Mouse (Mus musculus): Measurements from ENCODE around the gene Thbs3.

DNA sequence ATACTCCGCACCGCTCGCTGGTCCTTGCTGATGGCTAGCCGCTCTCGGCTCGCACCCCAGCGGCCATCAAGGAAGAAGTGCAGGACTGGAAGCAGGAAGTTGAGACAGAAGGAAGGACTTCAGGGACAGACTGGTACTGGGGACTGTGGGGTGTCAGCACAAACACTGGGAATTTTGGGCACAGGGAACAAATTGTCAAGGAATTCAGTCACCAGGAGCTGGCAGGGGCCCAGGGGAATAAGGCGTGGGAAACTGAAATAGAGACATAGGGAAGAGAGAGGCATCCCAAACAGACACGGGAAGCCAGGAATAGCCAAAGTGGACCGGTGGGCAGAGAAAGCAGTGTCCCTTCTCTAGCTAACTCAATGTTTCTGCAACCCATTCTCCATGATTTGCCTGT, 21.5 kb downstream of the Thbs3 start:
- TF ChIP-seq CTCF (IDR thresholded peaks at IDR 0.05; ENCODE audit: low read depth, low read length), result no peak
- TF ChIP-seq POLR2A (IDR thresholded peaks at IDR 0.05; ENCODE audit: borderline replicate concordance, low read depth, low read length), result no peak

All from bone marrow macrophage, adult 2 months (primary cell).